Mouse (Mus musculus) lung, postnatal 0 days (tissue): ENCODE measurements at regions not wholly inside any gene's neighbourhood (a gene's known extent, or its start where the extent isn't known, plus 50 kb on each side); places are given as distances from the start of the nearest gene placed in this dataset.

Experiments
- CTCF ChIP-seq: IDR thresholded peaks from 2 replicates; pipeline ENCODE4 v1.5.1; 2016; ENCODE audit warnings: antibody characterized with exemption, mild to moderate bottlenecking
- EP300 ChIP-seq: IDR thresholded peaks from 2 replicates; pipeline ENCODE4 v1.6.1; 2016; ENCODE audit warnings: antibody characterized with exemption, mild to moderate bottlenecking, control low read depth

DNA sequence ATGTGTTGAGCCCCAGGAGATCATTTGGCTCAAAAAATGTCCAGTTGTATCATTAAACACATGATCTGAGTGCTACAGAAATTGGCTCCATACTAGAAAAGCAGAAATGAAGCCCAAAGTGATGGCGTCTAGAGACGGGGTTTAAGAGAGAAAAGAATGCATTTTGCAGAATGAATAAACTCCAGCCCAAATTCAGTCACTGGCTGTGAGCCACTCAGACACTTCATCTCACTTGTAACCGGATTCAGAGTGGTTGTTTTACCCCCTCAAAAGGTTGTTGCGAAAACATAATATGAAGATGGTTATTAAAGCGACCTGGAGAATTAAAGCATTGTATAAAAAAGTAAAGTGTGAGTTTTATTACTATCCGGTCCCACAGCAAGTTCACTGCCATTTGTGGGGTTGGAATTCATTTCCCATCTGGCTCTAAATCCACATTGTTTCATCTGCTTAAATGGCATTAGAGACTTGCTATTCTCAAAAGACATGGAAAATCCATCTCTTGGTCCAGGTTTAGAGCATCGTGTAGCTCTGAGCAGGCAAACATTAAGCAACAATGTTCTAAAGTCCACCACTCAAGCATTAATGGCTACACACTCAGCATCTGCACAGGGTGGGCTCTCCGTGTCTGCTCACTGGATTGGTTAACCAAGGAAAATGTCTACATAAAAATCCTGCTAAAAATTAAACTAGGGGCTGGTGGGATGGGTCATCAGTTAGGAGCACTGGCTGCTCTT is 390.9 kb downstream of the Cd83 start:
- TF ChIP-seq CTCF (no peak), EP300 (no peak)
